Mouse (Mus musculus) lung, postnatal 0 days (tissue): ENCODE measurements around the gene Pappa. TPM values are rescaled to one million over a fixed set of nuclear protein-coding genes. Genes with fewer than 3 reads are reported as not detected.

Experiments used
- ATAC-seq: fragments of 200-750 bp; cut with Nextera tagmentation; 2 replicates; pipeline ENCODE4 v1.8.0; 2017; ENCODE audit warnings: moderate library complexity
- DNase-seq: peaks from one replicate; pipeline ENCODE4 v3.0.0-alpha.2; 2016; ENCODE audit warnings: low spot score
- H3K27ac ChIP-seq: fragments of 300-500 bp; sonication (generic); 2 replicates; pipeline ENCODE4 v1.5.1; 2014; ENCODE audit warnings: antibody characterized with exemption, mild to moderate bottlenecking, low read length, mixed read lengths
- H3K27me3 ChIP-seq: fragments of 300-500 bp; sonication (generic); replicated peaks from 2 replicates; pipeline ENCODE4 v1.6.1; 2014; ENCODE audit warnings: low read length, mixed read lengths; ENCODE audit not compliant: insufficient read depth
- H3K36me3 ChIP-seq: fragments of 300-500 bp; sonication (generic); 2 replicates; pipeline ENCODE4 v1.6.1; 2014; ENCODE audit warnings: low read length, mixed read lengths; ENCODE audit not compliant: insufficient read depth
- H3K4me1 ChIP-seq: fragments of 300-500 bp; sonication (generic); 2 replicates; pipeline ENCODE4 v1.6.1; 2014; ENCODE audit warnings: antibody characterized with exemption, low read depth, low read length, mixed read lengths; ENCODE audit not compliant: insufficient read depth
- H3K4me2 ChIP-seq: fragments of 300-500 bp; sonication (generic); replicated peaks from 2 replicates; pipeline ENCODE4 v1.6.1; 2014; ENCODE audit warnings: low read depth, mild to moderate bottlenecking, low read length, moderate library complexity, mixed read lengths
- H3K4me3 ChIP-seq: fragments of 300-500 bp; sonication (generic); 2 replicates; pipeline ENCODE4 v1.5.1; 2014; ENCODE audit warnings: low read depth, low read length
- H3K9ac ChIP-seq: fragments of 300-500 bp; sonication (generic); replicated peaks from 2 replicates; pipeline ENCODE4 v1.6.1; 2014; ENCODE audit warnings: low read depth, mild to moderate bottlenecking
- H3K9me3 ChIP-seq: fragments of 300-500 bp; sonication (generic); 2 replicates; pipeline ENCODE4 v1.6.1; 2016; ENCODE audit warnings: low read length, mixed read lengths
- CTCF ChIP-seq: IDR thresholded peaks from 2 replicates; pipeline ENCODE4 v1.5.1; 2016; ENCODE audit warnings: antibody characterized with exemption, mild to moderate bottlenecking
- EP300 ChIP-seq: IDR thresholded peaks from 2 replicates; pipeline ENCODE4 v1.6.1; 2016; ENCODE audit warnings: antibody characterized with exemption, mild to moderate bottlenecking, control low read depth
- WGBS: fragments of 180-500 bp; shearing (Covaris S2); extraction: QIAGEN DNeasy Blood & Tissue Kit; methylation state at CpG from one replicate; pipeline ENCODE4 v1.1.7; 2014; 5-methylcytosine and 5-hydroxymethylcytosine counted together
- polyA plus RNA-seq: library from polyadenylated mRNA; unstranded; fragments of >200 nt; fragmentation: Nextera tagmentation; extraction: Ambion mirVana; gene quantifications from 2 replicates; pipeline ENCODE4 v1.2.1, GENCODE M21; 2015

Gene Pappa
- polyA plus RNA-seq, 1 experiment from 2014 or later: 0.31 TPM

DNA sequence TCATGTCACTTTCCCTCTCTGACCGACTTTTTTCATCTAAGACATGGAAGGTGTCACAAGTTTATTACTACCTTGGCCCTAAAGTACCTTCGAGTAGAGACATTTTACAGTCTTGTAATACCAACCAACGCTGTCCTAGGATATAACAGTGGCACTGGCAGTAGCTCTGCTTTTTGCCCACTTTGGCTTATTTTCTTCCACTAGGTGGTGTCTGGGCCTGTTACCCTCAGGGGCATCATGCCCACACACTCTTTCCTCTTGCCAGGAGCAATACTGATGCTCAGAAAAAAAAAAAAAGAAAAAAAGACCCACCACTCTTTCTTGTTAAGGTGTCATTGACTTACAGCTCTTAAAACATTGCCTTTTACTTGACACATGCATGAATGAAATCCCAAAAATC, 8.7 kb downstream of the Pappa start:
- Histone ChIP-seq H3K27ac (no peak overlapping the region), H3K9me3 (no peaks in the 10 kb centered on the region)
- WGBS: 74% methylated on average over 3 of the region's 3 CpGs

DNA sequence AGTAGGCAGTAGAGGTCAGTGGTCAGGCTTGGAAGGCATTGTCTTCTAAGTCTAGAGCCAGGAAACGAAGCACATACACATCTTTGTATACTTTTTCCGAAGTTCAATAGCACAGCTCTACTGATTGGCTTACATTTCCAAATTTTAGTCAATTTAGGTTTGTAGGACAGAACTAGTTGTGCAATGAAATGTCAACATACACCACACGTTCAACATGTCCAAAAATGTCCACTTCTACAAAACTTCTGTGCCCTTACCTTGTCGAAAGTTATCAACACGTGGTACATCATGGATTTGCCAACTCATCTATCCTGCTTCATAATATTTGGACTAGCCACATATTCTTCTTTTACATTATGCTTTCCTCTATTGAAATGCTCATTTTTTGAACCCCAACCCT, 10.4 kb downstream of the Pappa start:
- Histone ChIP-seq H3K27me3 (no peaks in the 10 kb centered on the region), H3K4me2 (no peak overlapping the region), H3K27ac (no peak overlapping the region), H3K9ac (no peak overlapping the region), H3K9me3 (no peaks in the 10 kb centered on the region), H3K36me3 (no peaks in the 10 kb centered on the region), H3K4me3 (no peak overlapping the region), H3K4me1 (no peaks in the 10 kb centered on the region)
- no peak for TF ChIP-seq CTCF
- TF ChIP-seq EP300: no peak
- 66% methylated on average over 5 of the region's 5 CpGs for WGBS
- no peak for ATAC-seq
- DNase-seq: no peak

More for the DNA sequence above, 8.7 kb downstream of the Pappa start:
- ATAC-seq: no peak
- H3K27me3 ChIP-seq: no peaks in the 10 kb centered on the region
- H3K4me2 ChIP-seq: no peak overlapping the region
- no peaks in the 10 kb centered on the region for H3K4me1 ChIP-seq
- no peaks in the 10 kb centered on the region for H3K36me3 ChIP-seq
- H3K9ac ChIP-seq: no peak overlapping the region
- H3K4me3 ChIP-seq: no peak overlapping the region
- DNase-seq: no peak
- TF ChIP-seq EP300 (no peak), CTCF (peak; percentile 36)

DNA sequence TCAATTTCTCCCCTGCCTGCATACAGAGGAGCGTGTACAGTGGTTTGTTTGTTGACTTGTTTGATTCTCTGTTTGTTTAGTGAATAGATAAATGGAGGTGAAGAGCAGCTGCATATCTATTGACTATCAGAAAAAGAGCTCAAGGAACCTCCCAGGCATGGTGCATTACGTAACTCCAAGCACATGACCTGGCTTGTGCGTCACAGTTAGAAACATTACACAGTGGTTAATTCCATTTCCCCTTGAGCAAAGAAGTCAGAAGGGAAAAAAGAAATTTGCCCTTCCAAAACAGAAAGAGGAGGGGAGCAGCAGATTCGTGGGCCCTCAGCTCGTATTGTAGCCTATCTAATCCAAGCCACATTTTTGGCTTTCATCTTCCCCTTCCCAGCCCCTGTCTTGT, 11.1 kb downstream of the Pappa start:
- no peak overlapping the region for H3K4me2 ChIP-seq
- no peak for ATAC-seq
- peak; percentile 15 for DNase-seq
- no peaks in the 10 kb centered on the region for H3K27me3 ChIP-seq
- no peak for TF ChIP-seq CTCF
- no peak for TF ChIP-seq EP300
- no peak overlapping the region for H3K4me3 ChIP-seq
- no peak overlapping the region for H3K9ac ChIP-seq
- no peaks in the 10 kb centered on the region for H3K9me3 ChIP-seq
- 62% methylated on average over 5 of the region's 5 CpGs for WGBS
- H3K27ac ChIP-seq: no peak overlapping the region
- H3K36me3 ChIP-seq: no peaks in the 10 kb centered on the region
- no peaks in the 10 kb centered on the region for H3K4me1 ChIP-seq

DNA sequence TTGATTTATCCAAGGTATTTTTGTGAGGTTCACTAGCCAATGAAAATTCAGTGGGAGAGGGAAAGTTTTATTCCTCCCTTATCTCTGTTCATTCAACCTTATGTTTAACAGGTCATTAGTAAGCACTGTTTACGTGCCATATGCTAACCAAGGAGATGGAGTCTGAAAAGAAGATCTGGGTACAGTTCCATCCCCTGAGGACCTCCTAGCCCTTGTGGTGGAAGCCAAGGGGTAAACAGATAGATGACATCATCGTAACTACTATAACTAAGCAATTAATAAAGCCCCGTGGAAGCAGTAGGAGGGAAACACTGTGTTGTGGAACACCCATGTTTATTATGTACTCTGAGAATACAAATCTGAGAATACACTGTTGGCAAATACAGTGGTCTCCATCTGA, 12.6 kb downstream of the Pappa start:
- no peak overlapping the region for H3K9ac ChIP-seq
- H3K9me3 ChIP-seq: no peaks in the 10 kb centered on the region
- TF ChIP-seq CTCF (no peak), EP300 (no peak)
- H3K36me3 ChIP-seq: no peaks in the 10 kb centered on the region
- H3K27ac ChIP-seq: no peak overlapping the region
- ATAC-seq (no peak), DNase-seq (no peak)
- no peak overlapping the region for H3K4me2 ChIP-seq
- no peak overlapping the region for H3K4me3 ChIP-seq
- 69% methylated on average over 3 of the region's 3 CpGs for WGBS
- no peaks in the 10 kb centered on the region for H3K27me3 ChIP-seq
- H3K4me1 ChIP-seq: no peaks in the 10 kb centered on the region

DNA sequence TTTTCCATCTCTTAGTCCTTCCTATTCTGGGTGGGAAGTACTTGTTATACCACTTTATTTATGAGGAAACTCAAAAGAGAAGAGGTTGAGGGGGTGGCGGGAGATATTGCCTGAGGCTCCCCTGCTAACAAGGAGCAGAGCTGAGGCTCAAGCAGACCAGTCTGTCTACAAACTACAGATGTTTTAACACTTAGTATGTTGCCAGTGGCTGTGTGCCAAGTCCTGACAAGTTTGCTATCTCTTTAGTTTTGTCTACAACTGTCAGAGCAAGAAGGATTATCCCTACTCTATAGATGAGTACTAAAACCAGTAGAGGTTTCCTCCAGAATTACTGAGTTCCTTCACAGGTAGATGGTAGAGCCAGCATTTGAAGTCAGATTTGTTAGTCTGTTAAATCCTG, 23.0 kb downstream of the Pappa start:
- no peaks in the 10 kb centered on the region for H3K27me3 ChIP-seq
- ATAC-seq: no peak
- H3K4me3 ChIP-seq: no peak overlapping the region
- H3K36me3 ChIP-seq: no peaks in the 10 kb centered on the region
- no peaks in the 10 kb centered on the region for H3K4me1 ChIP-seq
- H3K4me2 ChIP-seq: no peak overlapping the region
- no peak for TF ChIP-seq CTCF
- no peak for TF ChIP-seq EP300
- 25% methylated on average over 1 of the region's 1 CpGs for WGBS
- H3K9ac ChIP-seq: no peak overlapping the region
- no peaks in the 10 kb centered on the region for H3K9me3 ChIP-seq
- no peak overlapping the region for H3K27ac ChIP-seq
- peak; percentile 27 for DNase-seq

DNA sequence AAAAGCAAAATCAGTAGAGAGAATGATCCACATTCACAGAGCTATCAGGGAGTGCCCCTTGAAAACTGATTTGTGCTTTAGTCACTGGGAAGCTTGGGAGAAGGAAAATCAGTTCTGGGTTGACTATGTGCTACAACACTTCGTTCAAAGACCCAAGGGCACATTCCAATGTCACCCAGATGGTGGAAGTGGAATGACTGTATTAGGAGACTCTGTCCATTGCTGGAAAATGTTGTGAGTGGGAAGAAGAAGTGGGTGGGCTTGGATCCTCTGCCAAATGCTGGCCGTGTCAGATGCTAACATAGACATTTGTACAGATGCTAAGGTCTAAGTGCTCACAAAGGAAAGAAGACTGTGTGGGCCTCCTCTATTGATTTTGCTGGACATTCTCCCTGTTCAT, 29.6 kb downstream of the Pappa start:
- H3K4me2 ChIP-seq: no peak overlapping the region
- DNase-seq: no peak
- no peaks in the 10 kb centered on the region for H3K27me3 ChIP-seq
- H3K4me3 ChIP-seq: no peak overlapping the region
- H3K9ac ChIP-seq: no peak overlapping the region
- TF ChIP-seq EP300 (no peak), CTCF (no peak)
- no peaks in the 10 kb centered on the region for H3K4me1 ChIP-seq
- H3K36me3 ChIP-seq: no peaks in the 10 kb centered on the region
- ATAC-seq: no peak
- no peaks in the 10 kb centered on the region for H3K9me3 ChIP-seq
- WGBS: 41% methylated on average over 2 of the region's 2 CpGs
- H3K27ac ChIP-seq: no peak overlapping the region

DNA sequence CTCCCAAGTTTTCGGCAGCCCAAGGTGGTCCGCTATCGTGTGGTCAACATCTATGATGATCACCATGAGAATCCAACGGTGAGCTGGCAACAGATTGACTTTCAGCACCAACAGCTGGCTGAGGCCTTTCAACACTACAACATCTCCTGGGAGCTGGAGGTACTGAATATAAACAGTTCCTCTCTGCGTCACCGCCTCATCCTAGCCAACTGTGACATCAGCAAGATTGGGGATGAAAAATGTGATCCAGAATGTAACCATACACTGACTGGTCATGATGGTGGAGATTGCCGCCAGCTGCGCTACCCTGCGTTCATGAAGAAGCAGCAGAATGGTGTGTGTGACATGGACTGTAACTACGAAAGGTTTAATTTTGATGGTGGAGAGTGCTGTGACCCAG, 32.3 kb downstream of the Pappa start:
- no peak for ATAC-seq
- TF ChIP-seq EP300 (no peak), CTCF (no peak)
- WGBS: 76% methylated on average over 10 of the region's 10 CpGs

More for the DNA sequence above, 32.3 kb downstream of the Pappa start:
- H3K4me3 ChIP-seq: no peak overlapping the region
- no peak for DNase-seq
- no peaks in the 10 kb centered on the region for H3K4me1 ChIP-seq
- no peak overlapping the region for H3K9ac ChIP-seq
- H3K27me3 ChIP-seq: no peaks in the 10 kb centered on the region
- H3K27ac ChIP-seq: no peak overlapping the region
- no peaks in the 10 kb centered on the region for H3K9me3 ChIP-seq
- H3K36me3 ChIP-seq: no peaks in the 10 kb centered on the region
- no peak overlapping the region for H3K4me2 ChIP-seq
